ENCODE assay signal across 9 mouse cellular contexts in genomic region chr1:188633736-188634135, GRCm38 (mm10).
DNase-seq lines count a peak whose midpoint lies in the region; ATAC-seq lines count a peak whose summit lies in the region.
"Had no signal": no experiment of that assay in that cellular context is flagged by ENCODE, and none has a peak within 500 bp of the region (broad histone marks: within the 10 kb centered on the region; RNA-seq: fewer than 3 reads in every experiment).

No protein-coding gene starts in this region.

- no peak overlapping the region for H3K4me3 ChIP-seq in midbrain, embryonic 14.5 days (replicated peaks; ENCODE audit: low read depth, low read length)
- H3K4me3 ChIP-seq: neural tube, embryonic 12.5 days had no signal

- 44% methylated on average over 4 of the region's 4 CpGs for WGBS in midbrain, embryonic 14.5 days

- no peak overlapping the region for H3K27ac ChIP-seq in midbrain, embryonic 14.5 days (replicated peaks; ENCODE audit: low read depth, low read length)
- H3K27ac ChIP-seq: neural tube, embryonic 12.5 days had no signal

- no peak overlapping the region for H3K4me2 ChIP-seq in midbrain, embryonic 14.5 days (ENCODE audit: low read length)
- H3K4me2 ChIP-seq: neural tube, embryonic 12.5 days had no signal

- H3K27me3 ChIP-seq in midbrain, embryonic 14.5 days (ENCODE audit: control insufficient read depth, insufficient read depth, low read length) = no peaks in the 10 kb centered on the region
- H3K27me3 ChIP-seq: neural tube, embryonic 12.5 days had no signal

- no peak overlapping the region for H3K9ac ChIP-seq in midbrain, embryonic 14.5 days (replicated peaks; ENCODE audit: low read length)
- H3K9ac ChIP-seq: neural tube, embryonic 12.5 days had no signal

- H3K36me3 ChIP-seq in midbrain, embryonic 14.5 days (ENCODE audit: control insufficient read depth, insufficient read depth, low read length) = no peaks in the 10 kb centered on the region
- H3K36me3 ChIP-seq: neural tube, embryonic 12.5 days had no signal

- ATAC-seq in frontal cortex, adult (ENCODE audit: low TSS enrichment) = peak; percentile 98
- no peak for ATAC-seq in midbrain, embryonic 14.5 days (ENCODE audit: low FRiP score, low TSS enrichment)

- no peaks in the 10 kb centered on the region for H3K9me3 ChIP-seq in midbrain, embryonic 14.5 days (ENCODE audit: control insufficient read depth, low read length)
- H3K9me3 ChIP-seq: neural tube, embryonic 12.5 days had no signal

- no peaks in the 10 kb centered on the region for H3K4me1 ChIP-seq in midbrain, embryonic 14.5 days (ENCODE audit: control insufficient read depth, insufficient read depth, low read length)
- H3K4me1 ChIP-seq: neural tube, embryonic 12.5 days had no signal

- peak; percentile 32 for DNase-seq in adrenal gland, postnatal 10 days
- DNase-seq in adrenal gland, adult 8-10 months = no peak
- peak; percentile 24 to 45 for DNase-seq in left cerebral cortex, adult 18-20 months (ENCODE audit: low spot score in 2 of 2)
- no peak for DNase-seq in left cerebral cortex, adult 11 months (ENCODE audit: low spot score)
- DNase-seq in midbrain, embryonic 14.5 days = peak; percentile 81
- no peak for DNase-seq in spleen, postnatal 14 days (ENCODE audit: low spot score in 2 of 2)
- no peak for DNase-seq in thymus, postnatal 14 days

Comparison
In these comparisons a context has a peak if more than half of its experiments do, and no peak if none do; other contexts are left out.
1. DNase-seq: peak in adrenal gland, postnatal 10 days (single experiment), left cerebral cortex, adult 18-20 months (2 of 2) and midbrain, embryonic 14.5 days (single experiment); none in adrenal gland, adult 8-10 months (single experiment), left cerebral cortex, adult 11 months (single experiment), spleen, postnatal 14 days (0 of 2) and thymus, postnatal 14 days (single experiment).